Mouse (Mus musculus) hindbrain, embryonic 15.5 days (tissue): ENCODE results near the gene Kbtbd7. TPM values are rescaled to one million over a fixed set of nuclear protein-coding genes. Genes with fewer than 3 reads are reported as not detected.
"Not testable (repeated sequence)": the region's sequence is repeated elsewhere in the genome, so short reads cannot be mapped to it uniquely, and the experiment has no call there.

ENCODE experiments used
- ATAC-seq: fragments of 200-750 bp; cut with Nextera tagmentation; 2 replicates; pipeline ENCODE4 v1.8.0; 2017; ENCODE audit warnings: low read depth, moderate number of reproducible peaks, moderate TSS enrichment; ENCODE audit not compliant: low FRiP score
- H3K27ac ChIP-seq: fragments of 300-500 bp; sonication (generic); replicated peaks from 2 replicates; pipeline ENCODE4 v1.5.1; 2015; ENCODE audit warnings: mild to moderate bottlenecking, inconsistent platforms
- H3K27me3 ChIP-seq: fragments of 300-500 bp; sonication (generic); 2 replicates; pipeline ENCODE4 v1.6.1; 2015; ENCODE audit warnings: control low read depth, inconsistent platforms
- H3K36me3 ChIP-seq: fragments of 300-500 bp; sonication (generic); 2 replicates; pipeline ENCODE4 v1.6.1; 2015; ENCODE audit warnings: control low read depth, inconsistent platforms
- H3K4me1 ChIP-seq: fragments of 300-500 bp; sonication (generic); replicated peaks from 2 replicates; pipeline ENCODE4 v1.6.1; 2015; ENCODE audit warnings: control low read depth, inconsistent platforms
- H3K4me2 ChIP-seq: fragments of 300-500 bp; sonication (generic); 2 replicates; pipeline ENCODE4 v1.6.1; 2015; ENCODE audit warnings: moderate library complexity, mild to moderate bottlenecking, inconsistent platforms
- H3K4me3 ChIP-seq: fragments of 300-500 bp; sonication (generic); 2 replicates; pipeline ENCODE4 v1.5.1; 2015; ENCODE audit warnings: mild to moderate bottlenecking, inconsistent platforms
- H3K9ac ChIP-seq: fragments of 300-500 bp; sonication (generic); 2 replicates; pipeline ENCODE4 v1.6.1; 2015; ENCODE audit warnings: inconsistent platforms
- H3K9me3 ChIP-seq: fragments of 300-500 bp; sonication (generic); 2 replicates; pipeline ENCODE4 v1.6.1; 2016; ENCODE audit warnings: control low read depth, inconsistent platforms
- WGBS: fragments of 180-500 bp; shearing (Covaris S2); methylation state at CpG from one replicate; pipeline ENCODE4 v1.1.7; 2015; 5-methylcytosine and 5-hydroxymethylcytosine counted together
- polyA plus RNA-seq: library from polyadenylated mRNA; unstranded; fragments of >200 nt; fragmentation: Nextera tagmentation; extraction: Ambion mirVana; gene quantifications from 2 replicates; pipeline ENCODE4 v1.2.1, GENCODE M21; 2015

Gene Kbtbd7
- polyA plus RNA-seq, 1 experiment from 2014 or later, result 18.8 TPM

DNA sequence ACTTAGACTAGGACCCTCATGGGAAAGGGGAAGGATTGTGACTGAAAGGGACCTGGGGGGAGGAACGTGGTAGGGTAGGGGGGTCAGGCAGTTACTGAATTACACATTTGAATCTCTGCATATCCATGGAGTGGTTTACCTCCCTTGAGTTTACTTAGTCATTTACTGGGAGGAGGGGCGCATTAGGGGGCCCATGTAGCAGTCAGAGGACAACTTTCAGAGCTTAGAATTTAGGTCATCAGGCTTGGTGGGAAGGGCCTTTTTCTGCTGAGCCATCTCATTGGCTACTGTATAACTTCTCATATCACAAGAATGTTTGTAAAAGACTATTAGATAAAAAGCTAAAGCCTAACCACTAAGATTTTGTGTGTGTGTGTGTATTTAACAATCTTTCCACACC, 15.6 kb upstream of the Kbtbd7 start:
- Histone ChIP-seq H3K27me3 (no peaks in the 10 kb centered on the region), H3K27ac (no peak overlapping the region), H3K9me3 (no peaks in the 10 kb centered on the region), H3K4me1 (no peaks in the 10 kb centered on the region), H3K36me3 (peaks cover 9% of the 10 kb centered on the region), H3K4me3 (no peak overlapping the region), H3K4me2 (no peak overlapping the region), H3K9ac (no peak overlapping the region)
- WGBS, result 84% methylated on average over 2 of the region's 2 CpGs
- no peak for ATAC-seq

DNA sequence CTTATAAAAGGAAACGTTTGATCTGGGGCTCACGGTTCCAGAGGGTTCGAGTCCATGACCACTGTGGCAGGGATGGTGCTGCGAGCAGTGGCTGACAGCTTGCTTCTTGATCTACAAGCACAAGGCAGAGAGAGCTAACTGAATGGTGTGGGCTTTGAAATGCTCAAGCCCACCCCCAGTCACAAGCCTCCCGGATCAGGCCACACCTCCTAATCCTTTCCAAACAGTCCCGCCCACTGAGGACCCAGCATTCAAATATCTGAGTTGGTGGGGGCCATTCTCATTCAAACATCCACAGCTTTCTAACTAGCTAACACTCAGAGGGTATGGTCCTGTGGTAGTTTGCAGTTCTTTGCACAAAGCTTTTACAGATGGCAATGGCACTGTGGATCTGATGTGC, 13.2 kb upstream of the Kbtbd7 start:
- no peak overlapping the region for H3K4me3 ChIP-seq
- H3K36me3 ChIP-seq, result peaks cover 12% of the 10 kb centered on the region
- no peak overlapping the region for H3K27ac ChIP-seq
- no peaks in the 10 kb centered on the region for H3K9me3 ChIP-seq
- no peaks in the 10 kb centered on the region for H3K27me3 ChIP-seq
- ATAC-seq, result no peak
- H3K9ac ChIP-seq, result no peak overlapping the region
- H3K4me1 ChIP-seq, result no peaks in the 10 kb centered on the region
- H3K4me2 ChIP-seq, result no peak overlapping the region
- 89% methylated on average over 6 of the region's 6 CpGs for WGBS

DNA sequence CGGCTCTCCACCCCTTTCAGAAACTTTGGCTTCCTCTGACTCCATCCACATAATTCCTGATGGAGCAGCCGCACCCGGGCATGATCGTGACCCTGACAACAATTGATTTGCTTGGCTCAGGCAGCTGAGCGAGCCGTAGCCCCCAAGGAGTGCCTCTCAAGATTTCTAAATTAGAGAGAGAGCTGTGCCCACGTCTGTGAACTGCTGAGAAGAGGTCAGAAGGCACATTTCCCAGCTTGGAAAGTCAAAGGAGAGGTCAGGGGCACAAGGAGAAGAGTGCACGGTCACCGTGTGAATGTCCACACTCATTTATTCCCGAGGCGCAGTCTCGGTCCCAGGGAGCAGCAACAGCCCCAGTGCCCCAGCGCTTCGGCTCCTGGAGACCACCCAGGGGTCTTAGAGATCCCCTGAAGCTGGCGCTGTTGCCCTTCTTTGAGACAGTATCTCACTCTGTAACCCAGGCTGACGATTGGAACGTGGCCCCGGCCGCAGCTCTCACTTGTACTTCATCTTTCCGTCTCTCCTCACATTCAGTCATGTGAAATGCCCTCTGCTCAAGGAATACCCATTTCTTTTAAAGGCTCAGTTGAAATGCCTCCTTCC, 6.1 kb upstream of the Kbtbd7 start:
- H3K27ac ChIP-seq, result no peak overlapping the region
- no peak overlapping the region for H3K4me3 ChIP-seq
- peak overlapping the region; percentile 26; the same call in 1 of the 2 replicates for H3K4me2 ChIP-seq
- no peaks in the 10 kb centered on the region for H3K27me3 ChIP-seq
- ATAC-seq, result peak; percentile 27; the same call in 1 of the 2 replicates
- peaks cover 10% of the 10 kb centered on the region; the same call in 1 of the 2 replicates for H3K36me3 ChIP-seq
- no peaks in the 10 kb centered on the region for H3K9me3 ChIP-seq
- 21% methylated on average over 20 of the region's 20 CpGs for WGBS
- H3K4me1 ChIP-seq, result no peaks in the 10 kb centered on the region
- H3K9ac ChIP-seq, result no peak overlapping the region

DNA sequence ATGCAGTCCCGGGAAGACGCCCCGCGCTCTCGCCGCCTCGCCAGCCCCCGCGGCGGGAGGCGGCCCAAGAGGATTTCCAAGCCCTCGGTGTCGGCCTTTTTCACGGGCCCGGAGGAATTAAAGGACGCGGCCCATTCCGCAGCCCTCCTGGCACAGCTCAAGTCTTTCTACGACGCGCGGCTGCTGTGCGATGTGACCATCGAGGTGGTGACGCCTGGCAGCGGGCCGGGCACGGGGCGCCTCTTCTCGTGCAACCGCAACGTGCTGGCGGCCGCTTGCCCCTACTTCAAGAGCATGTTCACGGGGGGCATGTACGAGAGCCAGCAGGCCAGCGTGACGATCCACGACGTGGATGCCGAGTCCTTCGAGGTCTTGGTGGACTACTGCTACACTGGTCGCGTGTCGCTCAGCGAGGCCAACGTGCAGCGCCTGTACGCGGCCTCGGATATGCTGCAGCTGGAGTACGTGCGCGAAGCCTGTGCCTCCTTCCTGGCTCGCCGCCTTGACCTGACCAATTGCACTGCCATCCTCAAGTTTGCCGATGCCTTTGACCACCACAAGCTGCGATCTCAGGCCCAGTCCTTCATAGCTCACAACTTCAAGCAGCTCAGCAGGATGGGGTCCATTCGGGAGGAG, 537 bp downstream of the Kbtbd7 start:
- H3K4me3 ChIP-seq, result peak overlapping the region; percentile 74
- H3K9ac ChIP-seq, result peak overlapping the region; percentile 63
- peak; percentile 47 for ATAC-seq
- H3K27me3 ChIP-seq, H3K4me1 ChIP-seq, H3K9me3 ChIP-seq: not testable (repeated sequence)
- 38% methylated on average over 14 of the region's 59 CpGs for WGBS
- H3K4me2 ChIP-seq, result peak overlapping the region; percentile 56
- peaks cover 15% of the 10 kb centered on the region for H3K36me3 ChIP-seq
- H3K27ac ChIP-seq, result peak overlapping the region; percentile 87

DNA sequence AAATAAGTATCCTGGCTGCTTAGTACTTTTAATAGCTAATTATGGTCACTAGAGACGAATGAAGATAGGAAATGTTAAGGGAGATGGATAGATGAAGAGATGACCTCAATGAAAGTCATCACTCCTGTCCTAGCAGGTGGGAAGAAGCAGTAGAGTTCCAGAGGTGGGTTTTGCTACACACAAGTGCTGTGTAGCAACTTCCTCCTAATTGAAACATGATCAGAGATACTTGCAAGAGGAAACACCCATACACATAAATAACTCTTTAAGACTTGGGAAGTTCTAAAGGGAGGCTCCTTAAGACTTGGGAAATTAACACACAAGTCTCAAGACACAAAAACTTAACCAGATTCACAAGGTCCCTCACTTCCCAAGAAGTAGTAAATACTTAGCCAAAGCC, 7.8 kb downstream of the Kbtbd7 start:
- WGBS, result 89% methylated on average over 1 of the region's 1 CpGs
- H3K27ac ChIP-seq, result no peak overlapping the region
- no peak overlapping the region for H3K4me3 ChIP-seq
- H3K4me2 ChIP-seq, result no peak overlapping the region
- 0 out of 2 replicates have a peak, but pooled peaks cover 2% of the 10 kb centered on the region for H3K36me3 ChIP-seq
- no peaks in the 10 kb centered on the region for H3K27me3 ChIP-seq
- ATAC-seq, result no peak
- H3K4me1 ChIP-seq, result no peaks in the 10 kb centered on the region
- H3K9ac ChIP-seq, result no peak overlapping the region
- H3K9me3 ChIP-seq, result no peaks in the 10 kb centered on the region

DNA sequence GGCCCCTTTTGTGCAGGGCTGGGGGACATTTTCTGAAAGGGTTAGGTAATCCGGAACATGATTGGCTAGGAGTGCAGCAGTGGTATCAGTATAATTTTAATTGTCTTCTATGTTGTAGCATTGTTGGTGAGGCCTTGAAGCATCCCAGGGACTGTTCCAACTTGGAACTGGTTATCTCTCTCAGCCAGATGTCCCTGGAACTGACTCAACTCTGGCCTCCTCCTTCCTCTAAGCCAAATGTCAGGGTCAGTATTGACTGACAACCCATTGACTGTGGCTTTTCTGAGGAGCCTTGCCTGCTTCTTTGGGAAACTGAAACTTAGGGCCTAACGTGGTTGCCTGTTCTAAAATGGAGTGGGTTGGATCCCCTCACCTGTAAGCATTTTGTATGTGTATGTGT, 14.3 kb downstream of the Kbtbd7 start:
- ATAC-seq, result no peak
- Histone ChIP-seq H3K9ac (no peak overlapping the region), H3K4me1 (peaks cover 17% of the 10 kb centered on the region), H3K4me3 (no peak overlapping the region), H3K9me3 (peaks cover 5% of the 10 kb centered on the region; the same call in 1 of the 2 replicates), H3K27me3 (no peaks in the 10 kb centered on the region), H3K36me3 (no peaks in the 10 kb centered on the region), H3K4me2 (no peak overlapping the region), H3K27ac (no peak overlapping the region)
- WGBS, result 93% methylated on average over 2 of the region's 2 CpGs

DNA sequence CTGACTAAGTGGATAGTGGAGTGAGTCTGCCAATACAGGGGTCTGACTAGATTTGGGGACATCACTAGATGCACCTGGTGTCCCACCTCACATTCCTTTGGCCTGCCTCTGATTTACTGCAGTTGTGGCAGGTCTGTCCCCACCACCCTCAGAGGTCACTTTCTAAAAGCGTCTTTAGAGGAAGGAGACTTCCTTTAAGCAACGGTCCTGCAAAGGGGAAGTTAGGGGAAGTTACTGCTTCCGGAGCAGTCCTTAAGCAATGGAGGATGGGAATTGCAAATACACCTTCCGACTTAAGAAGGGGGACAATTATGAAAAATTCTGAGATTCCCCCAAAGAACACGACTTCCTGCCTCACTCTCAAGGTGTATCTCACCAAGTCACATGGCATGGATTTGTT, 15.1 kb downstream of the Kbtbd7 start:
- no peak overlapping the region for H3K27ac ChIP-seq
- H3K9me3 ChIP-seq, result peaks cover 5% of the 10 kb centered on the region; the same call in 1 of the 2 replicates
- H3K9ac ChIP-seq, result no peak overlapping the region
- H3K4me1 ChIP-seq, result peaks cover 20% of the 10 kb centered on the region
- 92% methylated on average over 5 of the region's 5 CpGs for whole genome bisulfite sequencing
- no peak overlapping the region for H3K4me2 ChIP-seq
- no peak for ATAC-seq
- H3K4me3 ChIP-seq, result no peak overlapping the region
- no peaks in the 10 kb centered on the region for H3K36me3 ChIP-seq
- H3K27me3 ChIP-seq, result no peaks in the 10 kb centered on the region

DNA sequence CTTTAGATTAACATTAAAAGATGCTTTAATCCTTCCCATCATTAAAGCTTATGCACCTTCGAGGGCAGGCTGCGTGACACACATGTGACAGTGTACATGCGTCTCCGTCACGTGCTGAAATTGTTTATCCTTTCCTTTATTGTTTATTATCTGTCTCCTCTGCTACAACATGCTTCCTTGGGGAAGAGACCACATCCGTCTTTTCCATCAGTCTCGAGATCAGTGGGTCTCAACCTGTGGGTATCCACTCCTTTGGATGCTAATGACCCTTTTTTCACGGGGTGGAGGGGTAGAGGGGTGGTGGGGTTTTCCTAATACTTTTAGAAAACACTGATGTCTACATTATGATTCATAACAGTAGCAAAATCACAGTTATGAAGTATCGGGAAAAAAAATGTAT, 18.3 kb downstream of the Kbtbd7 start:
- peak; percentile 60; the same call in 1 of the 2 replicates for ATAC-seq
- H3K4me1 ChIP-seq, result peaks cover 20% of the 10 kb centered on the region
- H3K9me3 ChIP-seq, result no peaks in the 10 kb centered on the region
- 61% methylated on average over 9 of the region's 9 CpGs for WGBS
- no peaks in the 10 kb centered on the region for H3K36me3 ChIP-seq
- peak overlapping the region; percentile 53 for H3K4me2 ChIP-seq
- H3K27me3 ChIP-seq, result no peaks in the 10 kb centered on the region
- H3K9ac ChIP-seq, result no peak overlapping the region
- peak overlapping the region; percentile 78 for H3K27ac ChIP-seq
- no peak overlapping the region; the same call in 1 of the 2 replicates for H3K4me3 ChIP-seq

DNA sequence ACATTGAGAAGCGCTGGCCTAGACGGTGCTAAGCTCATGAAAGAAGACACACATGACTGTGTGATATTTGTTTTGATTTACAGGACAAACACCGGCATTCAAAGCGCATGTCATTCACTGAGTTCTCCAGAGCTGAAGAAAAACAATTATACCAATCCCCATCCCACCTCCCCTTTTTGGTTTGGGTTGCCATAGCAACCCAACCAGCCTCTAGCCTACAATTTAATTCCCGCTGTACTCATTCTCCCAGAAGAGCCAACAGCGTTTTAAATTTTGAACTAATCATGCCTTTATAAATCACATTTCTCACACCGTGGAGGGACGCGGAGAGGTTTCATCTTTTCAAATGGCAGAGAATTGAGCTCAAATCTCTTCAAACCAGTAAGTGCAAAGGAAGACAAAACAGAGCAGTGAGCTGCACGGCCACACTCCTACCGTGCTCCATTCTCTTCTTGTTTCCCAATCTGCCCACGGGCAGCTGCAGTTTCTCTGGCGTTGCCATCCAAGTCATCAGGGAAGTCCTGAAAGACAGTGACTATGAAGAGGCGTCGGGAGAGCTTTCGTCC, 18.8 kb downstream of the Kbtbd7 start:
- ATAC-seq, result peak; percentile 77
- 9% methylated on average over 16 of the region's 16 CpGs for WGBS
- Histone ChIP-seq H3K9me3 (no peaks in the 10 kb centered on the region), H3K4me3 (peak overlapping the region; percentile 25), H3K36me3 (no peaks in the 10 kb centered on the region), H3K27me3 (no peaks in the 10 kb centered on the region), H3K9ac (no peak overlapping the region), H3K27ac (peak overlapping the region; percentile 78), H3K4me1 (peaks cover 20% of the 10 kb centered on the region), H3K4me2 (peak overlapping the region; percentile 53)

DNA sequence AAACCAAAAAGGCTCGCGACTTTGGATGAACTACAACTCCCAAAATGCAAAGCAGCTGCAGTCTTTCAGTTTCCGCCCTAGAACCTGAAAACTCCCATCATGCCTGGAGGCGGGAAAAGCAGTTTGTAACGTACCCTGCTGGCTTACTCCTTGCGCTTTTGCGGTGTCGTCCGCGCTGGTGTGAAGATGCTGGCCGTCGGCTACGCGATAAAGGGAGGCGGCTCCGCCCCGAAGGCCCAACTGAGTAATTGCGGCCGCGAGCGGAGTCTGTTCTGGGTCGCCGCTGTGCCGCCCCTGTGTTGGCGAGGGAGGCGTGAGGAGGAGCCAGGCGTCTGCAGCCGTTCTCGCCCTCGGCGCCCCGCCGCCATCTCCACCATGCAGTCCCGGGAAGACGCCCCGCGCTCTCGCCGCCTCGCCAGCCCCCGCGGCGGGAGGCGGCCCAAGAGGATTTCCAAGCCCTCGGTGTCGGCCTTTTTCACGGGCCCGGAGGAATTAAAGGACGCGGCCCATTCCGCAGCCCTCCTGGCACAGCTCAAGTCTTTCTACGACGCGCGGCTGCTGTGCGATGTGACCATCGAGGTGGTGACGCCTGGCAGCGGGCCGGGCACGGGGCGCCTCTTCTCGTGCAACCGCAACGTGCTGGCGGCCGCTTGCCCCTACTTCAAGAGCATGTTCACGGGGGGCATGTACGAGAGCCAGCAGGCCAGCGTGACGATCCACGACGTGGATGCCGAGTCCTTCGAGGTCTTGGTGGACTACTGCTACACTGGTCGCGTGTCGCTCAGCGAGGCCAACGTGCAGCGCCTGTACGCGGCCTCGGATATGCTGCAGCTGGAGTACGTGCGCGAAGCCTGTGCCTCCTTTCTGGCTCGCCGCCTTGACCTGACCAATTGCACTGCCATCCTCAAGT, 25.6 kb downstream of the Kbtbd7 start, which contains the start of gene Kbtbd6:
TSS of gene Kbtbd6 (plus strand) at position 155 of the 910 bp plus-strand sequence.
- H3K27me3 ChIP-seq, H3K36me3 ChIP-seq, H3K9me3 ChIP-seq, H3K4me1 ChIP-seq, H3K27ac ChIP-seq: not testable (repeated sequence)
- ATAC-seq, result peak; percentile 88
- Histone ChIP-seq H3K4me3 (peak within 1 kb of the TSS; percentile 63), H3K9ac (peak within 1 kb of the TSS; percentile 36; the same call in 1 of the 2 replicates), H3K4me2 (peak within 1 kb of the TSS; percentile 73)
- WGBS, result 14% methylated on average over 35 of the region's 89 CpGs

DNA sequence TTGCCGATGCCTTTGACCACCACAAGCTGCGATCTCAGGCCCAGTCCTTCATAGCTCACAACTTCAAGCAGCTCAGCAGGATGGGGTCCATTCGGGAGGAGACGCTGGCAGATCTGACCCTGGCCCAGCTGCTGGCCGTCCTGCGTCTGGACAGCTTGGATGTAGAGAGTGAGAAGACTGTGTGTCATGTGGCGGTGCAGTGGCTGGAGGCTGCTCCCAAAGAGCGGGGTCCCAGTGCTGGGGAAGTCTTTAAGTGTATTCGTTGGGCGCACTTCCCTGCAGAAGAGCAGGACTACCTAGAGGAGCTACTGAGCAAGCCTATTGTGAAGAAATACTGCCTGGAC, 26.3 kb downstream of the Kbtbd7 start:
- H3K27me3 ChIP-seq, H3K4me3 ChIP-seq, H3K27ac ChIP-seq, H3K36me3 ChIP-seq, H3K4me1 ChIP-seq, H3K9ac ChIP-seq, H3K4me2 ChIP-seq, H3K9me3 ChIP-seq: not testable (repeated sequence)
- WGBS, result 95% methylated on average over 8 of the region's 10 CpGs
- ATAC-seq, result peak; percentile 16; the same call in 1 of the 2 replicates

DNA sequence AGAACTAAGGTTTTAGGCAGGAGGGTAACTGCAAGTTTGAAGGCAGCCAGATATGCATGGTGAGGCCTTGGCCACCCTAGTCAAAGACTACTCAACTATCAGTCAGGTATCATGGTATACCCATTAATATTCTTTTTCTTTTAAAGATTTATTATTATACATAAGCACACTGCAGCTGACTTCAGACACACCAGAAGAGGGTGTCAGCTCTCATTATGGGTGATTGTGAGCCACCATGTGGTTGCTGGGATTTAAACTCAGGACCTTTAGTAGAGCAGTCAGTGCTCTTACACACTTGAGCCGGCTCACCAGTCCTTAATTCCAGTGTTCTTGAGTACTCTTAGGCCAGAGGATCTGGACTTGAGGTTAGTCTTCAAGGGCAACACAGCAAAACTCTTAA, 34.1 kb downstream of the Kbtbd7 start:
- no peaks in the 10 kb centered on the region for H3K9me3 ChIP-seq
- no peak overlapping the region for H3K4me2 ChIP-seq
- 95% methylated on average over 1 of the region's 1 CpGs for WGBS
- H3K4me1 ChIP-seq, result no peaks in the 10 kb centered on the region
- ATAC-seq, result no peak
- no peak overlapping the region for H3K9ac ChIP-seq
- peaks cover 36% of the 10 kb centered on the region for H3K36me3 ChIP-seq
- H3K4me3 ChIP-seq, result no peak overlapping the region
- no peaks in the 10 kb centered on the region for H3K27me3 ChIP-seq
- no peak overlapping the region for H3K27ac ChIP-seq
